Mouse (Mus musculus) frontal cortex, postnatal 10 days (tissue): ENCODE results near the gene Olfr896-ps1.

Experiments used
- DNase-seq, 2 experiments: peaks; one replicate each; pipeline ENCODE4 v3.0.0; 2022; ENCODE audit warnings: low spot score in 2 of 2, mixed read lengths in 1 of 2

Olfr896-ps1 gene

GRCm38 (mm10) chr9:38290807-38291206 lies at the start of gene Olfr896-ps1:
Gene Olfr896-ps1 (plus strand): TSS chr9:38291107.
- DNase-seq, result no peak

DNA sequence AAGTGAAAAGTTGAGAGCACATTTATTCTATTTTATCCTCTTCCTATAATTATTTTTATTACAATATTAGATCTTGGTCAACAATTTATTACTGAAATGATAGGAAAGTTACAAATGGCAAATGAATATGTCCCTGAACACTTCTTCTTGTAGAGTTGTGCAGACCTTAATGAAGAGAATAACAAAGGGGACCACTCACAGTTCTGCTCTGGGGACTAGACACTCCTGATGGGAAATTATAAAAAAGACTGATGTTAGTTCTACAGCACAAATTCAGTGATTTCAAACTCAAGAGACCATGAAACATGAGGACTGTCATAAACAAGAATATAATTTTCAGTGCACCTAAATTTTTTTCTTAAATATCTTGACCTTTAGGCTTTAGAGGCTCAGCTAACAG lies 38.4 kb upstream of the Olfr896-ps1 start, which contains the start of gene Olfr143:
Gene Olfr143 (plus strand): TSS at position 301 of the 400 bp plus-strand sequence.
- no peak for DNase-seq

DNA sequence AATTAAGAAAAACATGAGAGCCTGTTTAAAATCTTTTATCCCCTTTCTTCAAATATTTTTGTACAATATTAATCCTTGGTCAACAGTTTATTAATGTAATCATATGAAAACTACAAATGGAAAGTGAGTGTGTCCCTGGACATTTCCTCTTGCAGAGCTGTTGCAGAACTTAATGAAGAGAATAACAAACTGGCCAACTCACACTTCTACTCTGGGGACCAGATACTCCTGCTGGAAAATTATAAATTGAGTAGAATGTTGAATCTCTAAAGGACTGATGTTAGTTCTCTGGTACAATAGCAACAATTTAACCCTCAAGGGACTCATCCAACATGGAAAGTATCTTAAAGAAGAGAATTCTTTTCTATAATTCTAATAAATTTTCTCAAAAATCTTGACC lies 23.4 kb upstream of the Olfr896-ps1 start, which contains the start of gene Olfr895:
Gene Olfr895 (plus strand): TSS at position 301 of the 400 bp plus-strand sequence.
- no peak for DNase-seq

- no peak for DNase-seq
Measured at GRCm38 (mm10) chr9:38328760-38329159, 37.9 kb downstream of the Olfr896-ps1 start, which contains the start of gene Olfr25. Gene Olfr25 (plus strand): TSS chr9:38329060.
